Mouse (Mus musculus) neural tube, embryonic 10.5 days (tissue): ENCODE results near the gene Lclat1.
A peak's percentile ranks its signal among the peaks of the same experiment; 100 is the strongest.

Source experiments
- DNase-seq: peaks from one replicate; pipeline ENCODE4 v3.0.0-alpha.2; 2017; ENCODE audit warnings: low spot score; ENCODE audit errors: extremely low spot score

Gene Lclat1

GRCm38 (mm10) chr17:73107158-73108157 lies at the start of gene Lclat1:
Lclat1 (plus strand) TSS chr17:73107985.
- peak; percentile 92 for DNase-seq

GRCm38 (mm10) chr17:73058319-73058718 lies 49.5 kb upstream of the Lclat1 start:
- no peak for DNase-seq

- peak; percentile 45 for DNase-seq
Measured at GRCm38 (mm10) chr17:73060224-73060896, 47.4 kb upstream of the Lclat1 start.

GRCm38 (mm10) chr17:73060897-73061252 lies 46.9 kb upstream of the Lclat1 start:
- DNase-seq, result peak; percentile 35

GRCm38 (mm10) chr17:73062701-73063100 lies 45.1 kb upstream of the Lclat1 start:
- DNase-seq, result no peak

GRCm38 (mm10) chr17:73063299-73063698 lies 44.5 kb upstream of the Lclat1 start:
- DNase-seq, result no peak

GRCm38 (mm10) chr17:73063781-73064180 lies 44.0 kb upstream of the Lclat1 start:
- DNase-seq, result no peak

- DNase-seq, result no peak
Measured at GRCm38 (mm10) chr17:73066387-73067169, 41.2 kb upstream of the Lclat1 start.

- peak; percentile 36 for DNase-seq
Measured at GRCm38 (mm10) chr17:73067423-73067822, 40.4 kb upstream of the Lclat1 start.

GRCm38 (mm10) chr17:73068321-73068992 lies 39.3 kb upstream of the Lclat1 start:
- no peak for DNase-seq

- no peak for DNase-seq
Measured at GRCm38 (mm10) chr17:73070466-73070865, 37.3 kb upstream of the Lclat1 start.

- DNase-seq, result peak; percentile 24
Measured at GRCm38 (mm10) chr17:73071725-73072263, 36.0 kb upstream of the Lclat1 start.

- DNase-seq, result peak; percentile 56
Measured at GRCm38 (mm10) chr17:73072286-73072685, 35.5 kb upstream of the Lclat1 start.

- DNase-seq, result no peak
Measured at GRCm38 (mm10) chr17:73074631-73075030, 33.2 kb upstream of the Lclat1 start.

- DNase-seq, result no peak
Measured at GRCm38 (mm10) chr17:73075238-73075890, 32.4 kb upstream of the Lclat1 start.

- DNase-seq, result no peak
Measured at GRCm38 (mm10) chr17:73077638-73078037, 30.1 kb upstream of the Lclat1 start.

- DNase-seq, result no peak
Measured at GRCm38 (mm10) chr17:73081360-73082133, 26.2 kb upstream of the Lclat1 start.

- DNase-seq, result no peak
Measured at GRCm38 (mm10) chr17:73082506-73083196, 25.1 kb upstream of the Lclat1 start.
